7 mouse cellular contexts compared by ENCODE assay signal in genomic region chr12:17692356-17692755, GRCm38 (mm10). TPM values are rescaled to one million over a fixed set of nuclear protein-coding genes. Genes with fewer than 3 reads are reported as not detected.
A peak's percentile ranks its signal among the peaks of the same experiment; 100 is the strongest.
DNase-seq lines count a peak whose midpoint lies in the region; ATAC-seq lines count a peak whose summit lies in the region.

No protein-coding gene starts in this region.

- peak overlapping the region; percentile 60; the same call in 1 of the 2 replicates for H3K9ac ChIP-seq in neural tube, embryonic 11.5 days (ENCODE audit: low read length)
- peak overlapping the region; percentile 88 for H3K9ac ChIP-seq in forebrain, embryonic 12.5 days
- peak overlapping the region; percentile 56; the same call in 1 of the 2 replicates for H3K9ac ChIP-seq in liver, embryonic 11.5 days (ENCODE audit: low read depth, low read length)

- H3K27me3 ChIP-seq in neural tube, embryonic 11.5 days (ENCODE audit: control insufficient read depth, insufficient read depth, low read length): no peaks in the 10 kb centered on the region
- H3K27me3 ChIP-seq in forebrain, embryonic 12.5 days: 0 out of 2 replicates have a peak, but pooled peaks cover 5% of the 10 kb centered on the region
- no peaks in the 10 kb centered on the region for H3K27me3 ChIP-seq in liver, embryonic 11.5 days (replicated peaks; ENCODE audit: control insufficient read depth, insufficient read depth, low read length)

- no peaks in the 10 kb centered on the region; the same call in 1 of the 2 replicates for H3K4me1 ChIP-seq in neural tube, embryonic 11.5 days (ENCODE audit: control insufficient read depth, insufficient read depth, low read length)
- peaks cover 48% of the 10 kb centered on the region for H3K4me1 ChIP-seq in forebrain, embryonic 12.5 days
- H3K4me1 ChIP-seq in liver, embryonic 11.5 days (replicated peaks; ENCODE audit: control insufficient read depth, insufficient read depth, low read length): peaks cover 13% of the 10 kb centered on the region

- no peaks in the 10 kb centered on the region for H3K36me3 ChIP-seq in neural tube, embryonic 11.5 days (ENCODE audit: control insufficient read depth, insufficient read depth, low read length)
- no peaks in the 10 kb centered on the region for H3K36me3 ChIP-seq in forebrain, embryonic 12.5 days (replicated peaks)
- H3K36me3 ChIP-seq in liver, embryonic 11.5 days (ENCODE audit: control insufficient read depth, insufficient read depth, low read length): no peaks in the 10 kb centered on the region

- WGBS in neural tube, embryonic 11.5 days: 45% methylated on average over 5 of the region's 5 CpGs
- WGBS in forebrain, embryonic 12.5 days: 25% methylated on average over 5 of the region's 5 CpGs
- 50% methylated on average over 5 of the region's 5 CpGs for WGBS in liver, embryonic 11.5 days

- H3K4me2 ChIP-seq in neural tube, embryonic 11.5 days (ENCODE audit: low read depth): peak overlapping the region; percentile 97
- peak overlapping the region; percentile 95 for H3K4me2 ChIP-seq in forebrain, embryonic 12.5 days
- H3K4me2 ChIP-seq in liver, embryonic 11.5 days: peak overlapping the region; percentile 94

- H3K9me3 ChIP-seq in neural tube, embryonic 11.5 days (ENCODE audit: control insufficient read depth, low read length): no peaks in the 10 kb centered on the region
- H3K9me3 ChIP-seq in forebrain, embryonic 12.5 days: no peaks in the 10 kb centered on the region
- H3K9me3 ChIP-seq in liver, embryonic 11.5 days (ENCODE audit: control insufficient read depth, low read length): no peaks in the 10 kb centered on the region

- no peak for ATAC-seq in neural tube, embryonic 11.5 days (ENCODE audit: insufficient read depth, low FRiP score, low TSS enrichment)
- ATAC-seq in forebrain, embryonic 12.5 days (ENCODE audit: low FRiP score): no peak
- ATAC-seq in liver, embryonic 11.5 days (replicated peaks; ENCODE audit: low FRiP score): no peak
- no peak for ATAC-seq in CD4-positive, CD25-positive, alpha-beta regulatory T cell, adult 4 months

- no peak for DNase-seq in neural tube, embryonic 11.5 days (ENCODE audit: low spot score)
- no peak for DNase-seq in neural tube, embryonic 10.5 days (ENCODE audit: extremely low spot score, low spot score)
- no peak for DNase-seq in liver, embryonic 11.5 days (ENCODE audit: low spot score)
- DNase-seq in thymus, postnatal 36 days: peak; percentile 26 to 32
- no peak for DNase-seq in right cerebral cortex, adult 18-20 months

- no peak overlapping the region for H3K27ac ChIP-seq in neural tube, embryonic 11.5 days (ENCODE audit: low read depth, low read length)
- H3K27ac ChIP-seq in forebrain, embryonic 12.5 days: no peak overlapping the region
- H3K27ac ChIP-seq in liver, embryonic 11.5 days (ENCODE audit: low read depth, low read length): no peak overlapping the region

- peak overlapping the region; percentile 76 for H3K4me3 ChIP-seq in neural tube, embryonic 11.5 days (ENCODE audit: low read depth, low read length)
- H3K4me3 ChIP-seq in forebrain, embryonic 12.5 days (replicated peaks): peak overlapping the region; percentile 78
- peak overlapping the region; percentile 62 for H3K4me3 ChIP-seq in liver, embryonic 11.5 days (ENCODE audit: low read depth, low read length)

RNA-seq across cellular contexts. Expression of gene Hpcal1, which starts 1.7 kb away (rescaled TPM):
- polyA plus RNA-seq in neural tube, embryonic 11.5 days (2014; fragmentation: Nextera tagmentation; extraction: Ambion mirVana): 36.6 and 42.3 TPM in 2 replicates
- polyA plus RNA-seq in forebrain, embryonic 12.5 days (2016; fragmentation: Nextera tagmentation; extraction: Ambion mirVana): 36.6 and 41.3 TPM in 2 replicates
- polyA plus RNA-seq in liver, embryonic 11.5 days (2014; fragmentation: Nextera tagmentation; extraction: Ambion mirVana): 30.2 and 31.8 TPM in 2 replicates
- 10 to 100 TPM; 71.5 to 87.9 TPM for polyA plus RNA-seq in CD4-positive, CD25-positive, alpha-beta regulatory T cell, adult 4 months (2017; shearing (Covaris generic))

Comparison
In these comparisons a context has a peak if more than half of its experiments do, and no peak if none do; other contexts are left out.
1. DNase-seq: peak in thymus, postnatal 36 days (2 of 2); none in neural tube, embryonic 11.5 days (single experiment), neural tube, embryonic 10.5 days (single experiment), liver, embryonic 11.5 days (single experiment) and right cerebral cortex, adult 18-20 months (single experiment).
2. Peak in every context shown above with its lines, with median percentiles within 50 percentile points of each other: H3K4me2 ChIP-seq, H3K4me3 ChIP-seq and H3K9ac ChIP-seq.